Mouse (Mus musculus) frontal cortex, postnatal 25 days (tissue): ENCODE measurements around the gene Ugt1a6b.
A peak's percentile ranks its signal among the peaks of the same experiment; 100 is the strongest.
"Not testable (repeated sequence)": the region's sequence is repeated elsewhere in the genome, so short reads cannot be mapped to it uniquely, and the experiment has no call there.

Experiments used
- DNase-seq, 2 experiments: peaks; one replicate each; pipeline ENCODE4 v3.0.0; 2022; ENCODE audit warnings: low spot score in 2 of 2

Gene Ugt1a6b

GRCm38 (mm10) chr1:88223591-88223990 lies 120.5 kb downstream of the Ugt1a6b start:
- peak in 1 of 2 experiments; percentile 8 for DNase-seq

GRCm38 (mm10) chr1:88224029-88224776 lies 121.2 kb downstream of the Ugt1a6b start:
- peak in 1 of 2 experiments; percentile 7 for DNase-seq

GRCm38 (mm10) chr1:88225301-88225700 lies 122.2 kb downstream of the Ugt1a6b start:
- DNase-seq, result not testable (repeated sequence)

GRCm38 (mm10) chr1:88225741-88226140 lies 122.7 kb downstream of the Ugt1a6b start:
- peak in 1 of 2 experiments; percentile 4 for DNase-seq

GRCm38 (mm10) chr1:88226670-88227379 lies 123.8 kb downstream of the Ugt1a6b start, which contains the start of gene Mroh2a:
Gene Mroh2a, plus strand, starts transcription at chr1:88226986.
- peak in 1 of 2 experiments; percentile 6 for DNase-seq

- peak in 1 of 2 experiments; percentile 3 for DNase-seq
These were observed 124.4 kb downstream of the Ugt1a6b start for GRCm38 (mm10) chr1:88227482-88227881.

- DNase-seq, result peak in 1 of 2 experiments; percentile 3
These were observed 125.1 kb downstream of the Ugt1a6b start for GRCm38 (mm10) chr1:88228121-88228520.

GRCm38 (mm10) chr1:88229566-88229965 lies 126.5 kb downstream of the Ugt1a6b start:
- no peak for DNase-seq

- DNase-seq, result no peak
These were observed 126.9 kb downstream of the Ugt1a6b start for GRCm38 (mm10) chr1:88229986-88230385.

GRCm38 (mm10) chr1:88230421-88230820 lies 127.4 kb downstream of the Ugt1a6b start:
- no peak for DNase-seq

- no peak for DNase-seq
These were observed 128.1 kb downstream of the Ugt1a6b start for GRCm38 (mm10) chr1:88230981-88231802.

GRCm38 (mm10) chr1:88231803-88232499 lies 128.9 kb downstream of the Ugt1a6b start:
- no peak for DNase-seq

- no peak for DNase-seq
These were observed 129.8 kb downstream of the Ugt1a6b start for GRCm38 (mm10) chr1:88232664-88233380.

GRCm38 (mm10) chr1:88233421-88234247 lies 130.6 kb downstream of the Ugt1a6b start:
- DNase-seq, result no peak

- DNase-seq, result no peak
These were observed 131.2 kb downstream of the Ugt1a6b start for GRCm38 (mm10) chr1:88234248-88234610.

- DNase-seq, result no peak
These were observed 131.6 kb downstream of the Ugt1a6b start for GRCm38 (mm10) chr1:88234646-88235045.

- DNase-seq, result no peak
These were observed 132.2 kb downstream of the Ugt1a6b start for GRCm38 (mm10) chr1:88235046-88235893.

GRCm38 (mm10) chr1:88235894-88236415 lies 132.9 kb downstream of the Ugt1a6b start:
- no peak for DNase-seq

- DNase-seq, result no peak
These were observed 134.3 kb downstream of the Ugt1a6b start for GRCm38 (mm10) chr1:88237311-88237710.
